Mouse (Mus musculus) erythroid progenitor cell, adult 5-6 weeks (primary cell): ENCODE results near the gene Klra5. TPM values are rescaled to one million over a fixed set of nuclear protein-coding genes. Genes with fewer than 3 reads are reported as not detected.
"Not testable (repeated sequence)": the region's sequence is repeated elsewhere in the genome, so short reads cannot be mapped to it uniquely, and the experiment has no call there.

Experiments used
- ATAC-seq: replicated peaks from 2 replicates; pipeline ENCODE4 v1.8.0; 2016; ENCODE audit warnings: moderate number of reproducible peaks, mild to moderate bottlenecking, moderate TSS enrichment, inconsistent platforms; ENCODE audit not compliant: poor library complexity, low FRiP score, severe bottlenecking
- total RNA-seq, 2 experiments: library from RNA; stranded (forward) in 1 of 2; stranded (reverse) in 1 of 2; fragments of 150-400 nt in 1 of 2; fragments of 186-747, 209-891 nt in 1 of 2; gene quantifications; 2 replicates each; pipeline versions ENCODE4 v1.2.3 to v1.2.4; 2015 to 2017; ENCODE audit warnings: low replicate concordance in 2 of 2

The Klra5 gene
- total RNA-seq (2015; ENCODE audit: low replicate concordance) (not detected in 2 replicates), total RNA-seq (2017; ENCODE audit: low replicate concordance) (not detected in 2 replicates)

DNA sequence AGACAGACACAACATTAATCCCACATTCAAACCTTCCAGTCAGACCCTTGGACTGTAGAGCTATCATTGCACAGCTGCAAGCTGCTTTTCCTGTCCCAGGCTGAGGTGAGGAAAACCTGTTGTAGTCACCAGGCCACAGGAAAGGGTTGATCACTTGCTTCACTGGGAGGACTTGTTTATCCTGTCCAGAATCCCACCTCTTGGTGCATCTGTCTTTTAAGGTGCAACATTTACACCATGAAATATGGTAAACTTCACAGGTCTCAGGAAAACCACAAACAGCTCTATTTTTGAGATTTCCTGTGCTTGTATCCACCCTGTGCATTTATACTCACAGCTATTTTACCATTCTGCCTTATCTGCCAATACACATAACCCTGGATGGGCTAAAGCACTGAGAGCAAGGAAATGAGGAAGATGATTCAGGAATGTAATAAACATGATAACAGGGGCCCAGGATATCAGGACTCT, at the start of gene Klra5:
Gene Klra5 (minus strand): TSS at position 175 of the 471 bp plus-strand sequence.
- ATAC-seq, result not testable (repeated sequence)

DNA sequence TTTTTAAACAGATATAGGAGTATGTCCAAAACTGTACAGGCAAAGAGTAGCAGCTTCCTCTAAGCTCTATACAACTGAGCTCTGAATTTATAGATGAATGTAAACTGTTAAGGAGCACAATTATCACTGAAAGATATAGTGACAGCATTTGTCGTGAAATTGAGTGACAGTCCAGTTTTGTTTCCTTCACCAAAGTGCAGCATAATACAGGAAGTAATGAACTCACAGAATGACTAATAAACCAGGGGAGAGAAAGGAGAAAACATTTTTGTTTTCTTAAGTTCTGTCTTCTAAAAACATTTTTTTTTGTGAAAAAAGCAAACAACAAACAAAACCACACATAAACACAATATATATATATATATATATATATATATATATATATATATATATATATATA, 454 bp downstream of the Klra5 start:
- no peak for ATAC-seq

GRCm38 (mm10) chr6:129882525-129882924, 34.9 kb downstream of the Klra5 start:
- ATAC-seq, result no peak

DNA sequence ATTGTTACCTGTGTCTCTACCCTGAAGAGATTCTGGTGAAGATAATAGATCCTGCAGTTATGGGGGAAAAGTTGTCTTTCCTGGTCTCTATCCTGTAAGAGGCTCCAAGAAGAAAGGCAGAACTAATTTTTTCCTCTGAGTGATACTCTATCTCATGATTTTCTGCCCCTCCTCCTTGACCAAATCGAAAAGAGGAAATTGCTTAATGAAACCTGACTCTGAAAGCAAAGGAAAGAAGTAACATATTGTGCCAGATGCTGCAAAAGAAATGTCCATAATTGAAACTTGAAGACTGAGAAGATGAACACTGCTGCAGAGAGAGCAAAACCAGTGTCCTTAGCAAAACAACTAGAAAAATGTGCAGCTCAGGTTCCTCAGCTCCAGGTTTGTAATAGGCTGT, 40.9 kb downstream of the Klra5 start, which contains the start of gene Klra17:
Gene Klra17 (minus strand): TSS at position 124 of the 400 bp plus-strand sequence.
- no peak for ATAC-seq

DNA sequence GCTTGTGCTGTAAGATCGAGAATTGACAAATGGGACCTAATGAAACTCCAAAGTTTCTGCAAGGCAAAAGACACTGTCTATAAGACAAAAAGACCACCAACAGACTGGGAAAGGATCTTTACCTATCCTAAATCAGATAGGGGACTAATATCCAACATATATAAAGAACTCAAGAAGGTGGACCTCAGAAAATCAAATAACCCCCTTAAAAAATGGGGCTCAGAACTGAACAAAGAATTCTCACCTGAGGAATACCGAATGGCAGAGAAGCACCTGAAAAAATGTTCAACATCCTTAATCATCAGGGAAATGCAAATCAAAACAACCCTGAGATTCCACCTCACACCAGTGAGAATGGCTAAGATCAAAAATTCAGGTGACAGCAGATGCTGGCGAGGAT, 55.1 kb downstream of the Klra5 start, which contains the start of gene Gm17631:
Gene Gm17631 (plus strand): TSS at position 301 of the 400 bp plus-strand sequence.
- ATAC-seq, result not testable (repeated sequence)

Other genes with a start within 250 kb of the Klra5 start
- 2.5 TPM in 1 of 2 replicates, not detected in the other for gene Klrc1, start 238.7 kb downstream of the Klra5 start, total RNA-seq (2015; ENCODE audit: low replicate concordance)
- 7.7 TPM in 1 of 2 replicates, not detected in the other for gene Klrc1, start 238.7 kb downstream of the Klra5 start, total RNA-seq (2017; ENCODE audit: low replicate concordance)
- not detected in 2 replicates for gene Klri1, start 200.5 kb downstream of the Klra5 start, total RNA-seq (2015; ENCODE audit: low replicate concordance)
- 2.4 and 4.0 TPM in 2 replicates for gene Klri1, start 200.5 kb downstream of the Klra5 start, total RNA-seq (2017; ENCODE audit: low replicate concordance)
- gene Klri2, start 177.2 kb downstream of the Klra5 start, total RNA-seq (2015; ENCODE audit: low replicate concordance), result not detected in 2 replicates
- gene Klri2, start 177.2 kb downstream of the Klra5 start, total RNA-seq (2017; ENCODE audit: low replicate concordance), result 0.39 TPM in 1 of 2 replicates, not detected in the other
- gene Gm156, start 133.4 kb downstream of the Klra5 start, total RNA-seq (2015; ENCODE audit: low replicate concordance), result not detected in 2 replicates
- not detected in 2 replicates for gene Gm156, start 133.4 kb downstream of the Klra5 start, total RNA-seq (2017; ENCODE audit: low replicate concordance)
- gene Gm17631, start 55.0 kb downstream of the Klra5 start, total RNA-seq (2015; ENCODE audit: low replicate concordance), result not detected in 2 replicates
- not detected in 2 replicates for gene Gm17631, start 55.0 kb downstream of the Klra5 start, total RNA-seq (2017; ENCODE audit: low replicate concordance)
- gene Klra17, start 41.0 kb downstream of the Klra5 start, total RNA-seq (2015; ENCODE audit: low replicate concordance), result 3.2 TPM in 1 of 2 replicates, not detected in the other
- gene Klra17, start 41.0 kb downstream of the Klra5 start, total RNA-seq (2017; ENCODE audit: low replicate concordance), result 0.90 TPM in 1 of 2 replicates, not detected in the other
- gene Klra6, start 109.3 kb upstream of the Klra5 start, total RNA-seq (2015; ENCODE audit: low replicate concordance), result 4.7 TPM in 1 of 2 replicates, not detected in the other
- gene Klra6, start 109.3 kb upstream of the Klra5 start, total RNA-seq (2017; ENCODE audit: low replicate concordance), result not detected in 2 replicates
- gene Klra4, start 149.6 kb upstream of the Klra5 start, total RNA-seq (2015; ENCODE audit: low replicate concordance), result 3.4 TPM in 1 of 2 replicates, not detected in the other
- not detected in 2 replicates for gene Klra4, start 149.6 kb upstream of the Klra5 start, total RNA-seq (2017; ENCODE audit: low replicate concordance)
- 4.3 and 12.2 TPM in 2 replicates for gene Klra8, start 212.2 kb upstream of the Klra5 start, total RNA-seq (2015; ENCODE audit: low replicate concordance)
- 1.7 TPM in 1 of 2 replicates, not detected in the other for gene Klra8, start 212.2 kb upstream of the Klra5 start, total RNA-seq (2017; ENCODE audit: low replicate concordance)